Mouse (Mus musculus) liver, adult 2 months (tissue): ENCODE measurements around the gene Rabl6.

Experiments
- CTCF ChIP-seq: fragments of 200-500 bp; IDR thresholded peaks from 2 replicates; pipeline ENCODE4 v1.5.1; 2011; ENCODE audit warnings: low read depth, low read length, control low read depth
- POLR2A ChIP-seq: fragments of 200-500 bp; IDR thresholded peaks from 2 replicates; pipeline ENCODE4 v1.6.1; 2011; ENCODE audit warnings: low read length, control low read depth; ENCODE audit not compliant: insufficient read depth; ENCODE audit errors: extremely low read depth

- no peak for TF ChIP-seq POLR2A
- no peak for TF ChIP-seq CTCF
Observed at GRCm38 (mm10) chr2:25657652-25658051, 49.3 kb upstream of the Rabl6 start, which contains the start of gene Lcn5.
